Mouse (Mus musculus) B cell, adult (primary cell): ENCODE data around the gene Hist2h2ab. TPM values are rescaled to one million over a fixed set of nuclear protein-coding genes. Genes with fewer than 3 reads are reported as not detected.

ENCODE experiments used
- total RNA-seq: library from RNA; stranded (reverse); gene quantifications from 4 replicates; pipeline ENCODE4 v1.2.4, GENCODE M21; 2023; ENCODE audit not compliant: inconsistent age

Hist2h2ab gene
- total RNA-seq = 5.1 to 10.3 TPM (median 7.2 TPM) in 4 replicates

DNA sequence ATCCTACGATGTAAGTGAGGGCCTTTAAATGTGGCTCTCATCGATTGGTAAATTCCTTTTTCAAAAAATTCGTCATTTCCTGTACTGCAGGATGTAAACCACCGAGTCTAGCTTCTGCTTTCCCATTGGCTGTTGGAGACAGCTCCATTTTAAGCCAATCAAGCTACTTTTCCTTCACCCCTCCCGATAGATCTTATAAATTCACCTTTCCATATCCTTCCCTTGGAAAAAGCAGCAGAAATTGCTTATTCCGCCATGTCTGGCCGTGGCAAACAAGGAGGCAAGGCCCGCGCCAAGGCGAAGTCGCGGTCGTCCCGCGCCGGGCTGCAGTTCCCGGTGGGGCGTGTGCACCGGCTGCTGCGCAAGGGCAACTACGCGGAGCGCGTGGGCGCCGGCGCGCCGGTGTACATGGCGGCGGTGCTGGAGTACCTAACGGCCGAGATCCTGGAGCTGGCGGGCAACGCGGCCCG lies at the start of gene Hist2h2ab, which contains the start of gene Bola1:
Hist2h2ab (plus strand) TSS at position 205 of the 470 bp plus-strand sequence.
Bola1 (minus strand) TSS at position 49 of the 470 bp plus-strand sequence.

DNA sequence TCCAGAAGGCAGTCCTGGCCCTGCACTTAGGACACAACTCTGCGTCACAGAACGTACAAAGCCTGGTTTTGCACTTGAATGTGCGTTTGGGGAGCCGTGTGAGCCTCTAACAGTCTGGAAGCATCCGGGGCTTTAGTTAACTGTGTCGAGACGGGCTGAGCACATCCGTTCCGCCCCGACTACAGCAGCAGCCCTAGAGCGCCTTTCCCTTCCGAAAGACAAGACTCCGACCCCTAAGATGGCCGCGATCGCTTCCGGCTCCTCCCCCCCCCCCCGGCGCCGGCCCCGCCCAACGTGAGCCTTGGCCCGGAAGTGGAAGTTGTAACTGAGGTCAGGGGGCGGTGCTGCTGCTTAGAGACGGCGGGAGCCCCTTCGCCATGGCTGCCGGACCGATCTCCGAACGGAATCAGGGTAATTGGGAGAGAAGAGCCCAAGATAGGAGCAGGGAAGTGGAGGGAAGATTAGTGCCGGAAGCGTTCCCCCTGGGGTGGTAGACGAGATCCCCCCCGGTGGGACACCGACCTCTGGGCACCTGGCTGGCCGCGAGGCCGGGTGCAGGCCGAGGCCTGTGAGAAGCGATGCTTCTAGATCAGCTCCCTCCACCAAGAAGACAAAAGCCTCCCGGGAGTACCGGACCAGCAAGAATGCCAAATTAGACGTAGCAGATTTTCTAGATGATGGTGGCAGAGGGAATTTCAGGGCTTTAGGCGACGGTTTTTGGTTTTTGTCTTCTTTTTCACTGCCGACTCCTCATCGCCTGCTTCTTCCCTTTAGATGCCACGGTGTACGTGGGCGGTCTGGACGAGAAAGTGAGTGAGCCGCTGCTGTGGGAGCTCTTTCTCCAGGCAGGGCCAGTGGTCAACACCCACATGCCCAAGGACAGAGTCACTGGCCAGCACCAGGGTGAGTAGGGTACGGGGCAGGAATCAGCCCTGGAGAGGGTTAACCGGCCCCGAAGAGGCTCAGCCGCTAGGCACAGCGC lies 47.2 kb upstream of the Hist2h2ab start, which contains the start of gene Sf3b4:
Sf3b4 (plus strand) TSS at position 136 of the 982 bp plus-strand sequence.

DNA sequence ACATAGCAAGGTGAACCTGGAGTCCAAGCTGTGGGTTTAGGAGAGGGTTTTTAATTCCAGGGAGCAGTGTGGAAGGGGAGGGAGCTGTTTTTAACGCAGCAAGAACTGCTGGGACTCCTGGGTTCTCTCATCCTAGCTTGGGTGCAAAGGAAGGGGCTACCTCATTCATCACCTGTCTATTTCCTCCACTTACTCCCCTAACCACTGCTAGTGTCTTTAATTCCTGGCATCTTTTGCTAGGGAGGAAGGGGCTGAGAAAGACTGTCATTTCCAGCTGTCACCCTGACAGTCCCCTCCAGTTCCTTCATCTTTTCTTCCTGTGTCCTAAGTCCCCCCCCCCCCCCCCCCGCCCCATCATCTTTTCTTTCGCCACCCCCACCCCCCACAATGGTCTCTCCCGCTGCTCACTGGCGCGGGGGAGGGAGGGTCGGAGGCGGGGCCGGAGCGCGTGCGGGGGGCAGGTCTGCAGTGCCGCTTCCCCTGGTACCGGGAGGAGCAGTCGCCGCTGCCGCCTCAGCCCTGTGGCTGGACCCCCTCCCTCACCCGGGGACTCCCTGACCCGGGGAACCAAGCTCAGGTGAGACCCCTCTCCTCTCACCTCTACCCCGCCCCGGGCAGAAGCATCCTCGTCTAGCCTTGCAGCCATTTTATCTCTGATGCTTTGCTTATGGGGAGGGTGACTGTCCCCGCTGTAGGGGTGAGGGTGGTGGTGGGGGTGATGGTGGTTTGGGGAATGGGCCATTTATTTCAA lies 38.8 kb upstream of the Hist2h2ab start, which contains the start of gene Sv2a:
Sv2a (plus strand) TSS at position 425 of the 751 bp plus-strand sequence.

DNA sequence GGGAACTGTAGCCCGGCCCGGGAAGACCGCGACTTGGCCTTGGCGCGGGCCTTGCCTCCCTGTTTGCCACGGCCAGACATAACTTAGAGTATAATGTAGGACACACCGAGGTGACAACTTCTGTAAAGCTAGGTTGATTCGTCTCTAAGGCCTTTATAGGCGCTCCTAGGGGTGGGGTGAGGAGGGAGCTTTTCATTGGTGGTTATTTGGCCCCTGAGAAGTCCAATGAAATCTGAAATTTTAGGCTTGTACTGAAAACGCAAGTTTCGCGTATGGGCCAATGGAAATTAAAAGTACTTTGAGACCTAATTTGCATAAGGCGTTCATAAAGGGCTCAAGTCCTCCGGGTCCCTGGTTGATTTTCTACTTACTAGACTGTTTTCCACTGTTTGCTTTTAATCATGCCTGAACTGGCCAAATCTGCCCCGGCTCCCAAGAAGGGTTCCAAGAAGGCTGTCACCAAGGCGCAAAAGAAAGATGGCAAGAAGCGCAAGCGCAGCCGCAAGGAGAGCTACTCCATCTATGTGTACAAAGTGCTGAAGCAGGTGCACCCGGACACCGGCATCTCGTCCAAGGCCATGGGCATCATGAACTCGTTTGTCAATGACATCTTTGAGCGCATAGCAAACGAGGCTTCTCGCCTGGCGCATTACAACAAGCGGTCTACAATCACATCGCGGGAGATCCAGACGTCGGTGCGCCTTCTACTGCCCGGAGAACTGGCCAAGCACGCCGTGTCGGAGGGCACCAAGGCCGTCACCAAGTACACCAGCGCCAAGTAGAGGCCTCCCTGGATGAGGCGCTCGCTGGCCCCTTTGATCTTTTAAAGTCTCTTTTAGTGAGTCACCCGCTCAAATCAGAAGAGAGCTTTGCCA lies 1.3 kb downstream of the Hist2h2ab start, which contains the start of the genes Hist2h2ac and Hist2h2be:
Hist2h2ac (minus strand) TSS at position 116 of the 875 bp plus-strand sequence.
Hist2h2be (plus strand) TSS at position 355 of the 875 bp plus-strand sequence.

DNA sequence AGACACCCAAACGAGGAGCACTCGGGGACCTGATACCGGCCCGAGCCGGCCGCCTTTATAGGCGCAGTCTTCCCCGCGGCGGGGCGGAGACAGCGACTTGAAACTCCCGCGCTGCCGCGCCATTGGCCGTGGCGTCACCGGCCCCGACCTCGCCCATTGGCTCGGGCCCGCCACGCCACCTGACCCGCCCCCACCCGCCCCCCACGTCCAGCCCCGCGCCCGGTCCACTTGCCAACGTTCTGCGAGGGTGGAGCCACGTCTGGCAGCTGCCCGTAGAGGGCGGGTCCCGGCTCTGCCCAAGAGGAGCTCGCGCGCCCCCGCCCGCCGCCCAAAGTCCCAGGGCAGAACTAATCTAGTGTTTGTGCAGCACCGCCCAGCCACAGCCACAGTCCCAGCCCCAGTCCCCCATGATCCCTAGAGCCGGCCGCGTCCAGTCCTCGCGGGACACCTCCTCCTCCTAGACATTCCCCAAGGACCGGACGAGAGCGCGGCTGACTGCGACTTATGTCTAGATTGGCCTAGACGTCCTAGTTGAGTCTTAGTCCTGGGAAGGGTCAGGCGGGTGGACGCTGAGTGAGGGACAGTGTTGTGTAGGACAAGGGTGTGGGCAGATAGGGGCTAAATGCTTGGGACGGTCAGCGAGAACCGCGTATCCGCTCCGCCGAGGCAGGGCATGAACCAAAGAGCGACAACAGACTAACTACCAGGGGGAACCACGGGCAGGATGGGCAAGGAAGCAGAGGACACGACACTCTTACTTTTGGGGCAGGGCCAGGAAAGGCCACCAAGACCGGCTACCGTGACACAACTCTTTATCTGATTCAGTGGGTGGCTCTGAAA lies 19.5 kb downstream of the Hist2h2ab start, which contains the start of gene Hist2h3c2:
Hist2h3c2 (minus strand) TSS at position 174 of the 840 bp plus-strand sequence.

DNA sequence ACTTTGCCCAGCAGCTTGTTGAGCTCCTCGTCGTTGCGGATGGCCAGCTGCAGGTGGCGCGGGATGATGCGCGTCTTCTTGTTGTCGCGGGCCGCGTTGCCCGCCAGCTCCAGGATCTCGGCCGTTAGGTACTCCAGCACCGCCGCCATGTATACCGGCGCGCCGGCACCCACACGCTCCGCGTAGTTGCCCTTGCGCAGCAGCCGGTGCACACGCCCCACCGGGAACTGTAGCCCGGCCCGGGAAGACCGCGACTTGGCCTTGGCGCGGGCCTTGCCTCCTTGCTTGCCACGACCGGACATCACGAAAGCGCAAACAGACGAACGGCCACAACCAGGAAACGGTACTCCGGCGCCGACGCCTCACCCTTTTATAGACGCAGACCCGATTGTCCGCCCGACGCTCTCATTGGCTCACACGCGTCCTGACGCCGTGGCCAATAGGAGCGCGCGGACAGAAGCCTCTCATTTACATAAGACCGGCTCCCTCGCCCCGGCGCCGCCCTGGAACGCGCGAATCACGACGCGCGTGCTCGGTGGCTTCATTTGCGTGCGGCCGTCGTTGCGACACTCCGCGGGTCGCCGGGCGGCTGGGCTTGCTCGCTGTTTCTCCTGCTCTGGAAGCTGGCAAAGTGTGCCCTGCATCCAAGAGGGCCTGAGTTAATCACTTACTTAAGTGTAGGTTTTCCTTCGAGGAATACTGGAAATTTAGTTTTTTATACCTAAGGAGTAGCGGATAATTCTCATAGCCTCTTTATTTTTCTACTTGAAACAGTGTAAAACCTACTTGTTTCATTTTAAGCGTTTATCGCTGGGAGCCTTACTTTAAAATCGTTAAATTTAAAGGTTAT lies 20.5 kb downstream of the Hist2h2ab start, which contains the start of gene Hist2h2aa2:
Hist2h2aa2 (minus strand) TSS at position 328 of the 850 bp plus-strand sequence.

DNA sequence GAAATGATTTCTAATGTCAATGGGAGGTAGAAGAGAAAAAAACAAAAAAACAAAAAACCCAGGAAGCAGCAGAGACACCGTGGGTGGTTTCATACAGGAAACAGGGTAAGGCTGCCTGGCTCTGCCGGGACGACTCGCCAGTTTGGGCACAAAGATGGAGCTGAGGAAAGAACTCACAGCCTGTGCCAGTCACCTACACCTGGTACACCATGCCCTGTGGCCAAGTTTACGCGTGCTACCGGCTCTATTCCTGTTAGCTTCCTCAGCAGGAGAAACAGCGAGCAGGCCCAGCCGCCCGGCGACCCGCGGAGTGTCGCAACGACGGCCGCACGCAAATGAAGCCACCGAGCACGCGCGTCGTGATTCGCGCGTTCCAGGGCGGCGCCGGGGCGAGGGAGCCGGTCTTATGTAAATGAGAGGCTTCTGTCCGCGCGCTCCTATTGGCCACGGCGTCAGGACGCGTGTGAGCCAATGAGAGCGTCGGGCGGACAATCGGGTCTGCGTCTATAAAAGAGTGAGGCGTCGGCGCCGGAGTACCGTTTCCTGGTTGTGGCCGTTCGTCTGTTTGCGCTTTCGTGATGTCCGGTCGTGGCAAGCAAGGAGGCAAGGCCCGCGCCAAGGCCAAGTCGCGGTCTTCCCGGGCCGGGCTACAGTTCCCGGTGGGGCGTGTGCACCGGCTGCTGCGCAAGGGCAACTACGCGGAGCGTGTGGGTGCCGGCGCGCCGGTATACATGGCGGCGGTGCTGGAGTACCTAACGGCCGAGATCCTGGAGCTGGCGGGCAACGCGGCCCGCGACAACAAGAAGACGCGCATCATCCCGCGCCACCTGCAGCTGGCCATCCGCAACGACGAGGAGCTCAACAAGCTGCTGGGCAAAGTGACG lies 25.6 kb downstream of the Hist2h2ab start, which contains the start of gene Hist2h2aa1:
Hist2h2aa1 (plus strand) TSS at position 495 of the 884 bp plus-strand sequence.

DNA sequence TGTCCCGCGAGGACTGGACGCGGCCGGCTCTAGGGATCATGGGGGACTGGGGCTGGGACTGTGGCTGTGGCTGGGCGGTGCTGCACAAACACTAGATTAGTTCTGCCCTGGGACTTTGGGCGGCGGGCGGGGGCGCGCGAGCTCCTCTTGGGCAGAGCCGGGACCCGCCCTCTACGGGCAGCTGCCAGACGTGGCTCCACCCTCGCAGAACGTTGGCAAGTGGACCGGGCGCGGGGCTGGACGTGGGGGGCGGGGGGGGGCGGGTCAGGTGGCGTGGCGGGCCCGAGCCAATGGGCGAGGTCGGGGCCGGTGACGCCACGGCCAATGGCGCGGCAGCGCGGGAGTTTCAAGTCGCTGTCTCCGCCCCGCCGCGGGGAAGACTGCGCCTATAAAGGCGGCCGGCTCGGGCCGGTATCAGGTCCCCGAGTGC lies 26.8 kb downstream of the Hist2h2ab start, which contains the start of gene Hist2h3c1:
Hist2h3c1 (plus strand) TSS at position 259 of the 430 bp plus-strand sequence.

DNA sequence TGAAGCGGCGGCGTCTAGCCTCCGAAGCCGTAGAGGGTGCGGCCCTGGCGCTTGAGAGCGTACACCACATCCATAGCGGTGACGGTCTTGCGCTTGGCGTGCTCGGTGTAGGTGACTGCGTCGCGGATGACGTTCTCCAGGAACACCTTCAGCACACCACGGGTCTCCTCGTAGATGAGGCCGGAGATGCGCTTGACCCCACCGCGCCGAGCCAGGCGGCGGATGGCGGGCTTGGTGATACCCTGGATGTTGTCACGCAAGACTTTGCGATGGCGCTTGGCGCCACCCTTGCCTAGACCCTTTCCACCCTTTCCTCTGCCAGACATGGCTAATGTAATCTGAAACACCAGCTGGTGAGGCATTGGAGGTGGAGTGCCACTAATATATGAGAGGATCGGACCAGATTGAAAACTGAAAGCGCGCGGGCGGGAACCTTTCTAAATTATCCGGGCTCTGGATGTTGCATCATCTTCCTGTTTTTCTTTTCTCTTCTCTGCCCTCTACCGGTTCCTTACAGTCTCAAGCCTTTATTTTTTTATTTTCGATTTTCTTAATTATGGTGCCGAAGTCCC lies 43.4 kb downstream of the Hist2h2ab start, which contains the start of gene Hist2h4:
Hist2h4 (minus strand) TSS at position 333 of the 572 bp plus-strand sequence.

DNA sequence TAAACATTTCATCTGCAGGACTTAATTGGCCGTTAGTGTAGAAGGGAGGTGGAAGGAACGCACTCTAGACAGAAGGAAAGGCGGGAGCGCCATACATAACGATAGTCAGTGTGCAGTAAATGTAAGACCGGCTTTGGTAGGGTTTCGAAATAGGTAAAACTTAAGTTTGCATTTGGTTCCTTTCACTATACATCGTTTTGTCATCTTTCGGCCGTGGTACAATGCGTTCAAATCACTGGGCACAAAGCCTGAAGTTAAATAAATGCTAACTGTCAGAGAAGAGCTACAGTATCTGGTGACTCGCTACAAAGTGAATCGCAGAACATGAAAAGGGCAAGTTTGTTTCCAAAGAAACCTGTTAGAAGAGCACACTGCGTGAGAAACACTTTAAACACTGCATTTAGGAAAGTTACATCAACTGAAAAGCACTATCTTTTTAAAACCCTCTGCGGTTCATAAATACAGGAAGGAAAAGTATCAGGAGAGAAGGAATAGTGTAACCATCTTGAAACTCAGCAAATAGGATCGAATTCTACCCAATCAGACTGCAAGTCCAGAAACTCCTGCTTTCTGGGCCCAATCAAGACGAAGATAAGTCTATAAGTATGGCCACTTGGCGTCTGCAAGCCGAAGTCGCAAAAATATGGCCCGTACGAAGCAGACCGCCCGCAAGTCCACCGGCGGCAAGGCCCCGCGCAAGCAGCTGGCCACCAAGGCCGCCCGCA lies 48.5 kb downstream of the Hist2h2ab start, which contains the start of gene Hist2h3b:
Hist2h3b (plus strand) TSS at position 604 of the 725 bp plus-strand sequence.

Other genes starting within 250 kb of the Hist2h2ab start
- gene Plekho1, start 223.9 kb upstream of the Hist2h2ab start, total RNA-seq = 203 to 253 TPM (median 234 TPM) in 4 replicates
- gene Vps45, start 161.4 kb upstream of the Hist2h2ab start, total RNA-seq = 16.8 to 29.1 TPM (median 20.3 TPM) in 4 replicates
- 53.7 to 61.3 TPM (median 54.9 TPM) in 4 replicates for gene Otud7b, start 115.3 kb upstream of the Hist2h2ab start, total RNA-seq
- 1.9 to 3.4 TPM (median 2.4 TPM) in 4 replicates for gene Mtmr11, start 57.9 kb upstream of the Hist2h2ab start, total RNA-seq
- 86.6 to 96.9 TPM (median 89.8 TPM) in 4 replicates for gene Sf3b4, start 47.5 kb upstream of the Hist2h2ab start, total RNA-seq
- gene Sv2a, start 38.7 kb upstream of the Hist2h2ab start, total RNA-seq = 2.2 to 4.4 TPM (median 2.7 TPM) in 4 replicates
- 8.4 to 10.2 TPM (median 9.0 TPM) in 4 replicates for gene Bola1, start 156 bp upstream of the Hist2h2ab start, total RNA-seq
- gene Hist2h2ac, start 1.0 kb downstream of the Hist2h2ab start, total RNA-seq = 110 to 130 TPM (median 113 TPM) in 4 replicates
- gene Hist2h2be, start 1.3 kb downstream of the Hist2h2ab start, total RNA-seq = 4.9 to 5.8 TPM (median 5.0 TPM) in 4 replicates
- 1.6 to 5.2 TPM (median 3.2 TPM) in 4 replicates for gene Hist2h3c2, start 19.3 kb downstream of the Hist2h2ab start, total RNA-seq
- gene Hist2h2aa2, start 20.4 kb downstream of the Hist2h2ab start, total RNA-seq = 684 to 746 TPM (median 716 TPM) in 4 replicates
- 4.9 to 9.3 TPM (median 6.8 TPM) in 3 of 4 replicates, not detected in the other for gene Hist2h2aa1, start 25.6 kb downstream of the Hist2h2ab start, total RNA-seq
- not detected in 4 replicates for gene Hist2h3c1, start 26.8 kb downstream of the Hist2h2ab start, total RNA-seq
- gene Hist2h4, start 43.4 kb downstream of the Hist2h2ab start, total RNA-seq = 52.3 to 62.2 TPM (median 53.7 TPM) in 4 replicates
- gene Hist2h3b, start 48.8 kb downstream of the Hist2h2ab start, total RNA-seq = 151 to 194 TPM (median 183 TPM) in 4 replicates
- 179 to 204 TPM (median 198 TPM) in 4 replicates for gene Hist2h2bb, start 49.9 kb downstream of the Hist2h2ab start, total RNA-seq
- gene Fcgr1, start 74.1 kb downstream of the Hist2h2ab start, total RNA-seq = 0.19 to 0.60 TPM (median 0.52 TPM) in 4 replicates
- gene BC107364, start 232.4 kb downstream of the Hist2h2ab start, total RNA-seq = not detected in 4 replicates